Mouse (Mus musculus) lung, embryonic 14.5 days (tissue): ENCODE measurements around the gene Fktn. TPM values are rescaled to one million over a fixed set of nuclear protein-coding genes. Genes with fewer than 3 reads are reported as not detected.

Source experiments
- ATAC-seq: fragments of 200-750 bp; cut with Nextera tagmentation; 2 replicates; pipeline ENCODE4 v1.8.0; 2017; ENCODE audit warnings: mild to moderate bottlenecking, moderate TSS enrichment, moderate library complexity; ENCODE audit not compliant: insufficient read depth
- DNase-seq: peaks from one replicate; pipeline ENCODE4 v3.0.0-alpha.2; 2015
- H3K27ac ChIP-seq: fragments of 300-500 bp; sonication (generic); 2 replicates; pipeline ENCODE4 v1.5.1; 2014; ENCODE audit warnings: low read depth, mild to moderate bottlenecking, moderate library complexity
- H3K27me3 ChIP-seq: fragments of 300-500 bp; sonication (generic); 2 replicates; pipeline ENCODE4 v1.6.1; 2014; ENCODE audit warnings: low read length, control low read depth; ENCODE audit not compliant: insufficient read depth
- H3K36me3 ChIP-seq: fragments of 300-500 bp; sonication (generic); 2 replicates; pipeline ENCODE4 v1.6.1; 2014; ENCODE audit warnings: control low read depth; ENCODE audit not compliant: insufficient read depth
- H3K4me1 ChIP-seq: fragments of 300-500 bp; sonication (generic); 2 replicates; pipeline ENCODE4 v1.6.1; 2014; ENCODE audit warnings: antibody characterized with exemption, control low read depth; ENCODE audit not compliant: insufficient read depth
- H3K4me2 ChIP-seq: fragments of 300-500 bp; sonication (generic); 2 replicates; pipeline ENCODE4 v1.6.1; 2014; ENCODE audit warnings: mild to moderate bottlenecking
- H3K4me3 ChIP-seq: fragments of 300-500 bp; sonication (generic); 2 replicates; pipeline ENCODE4 v1.5.1; 2014; ENCODE audit warnings: low read depth, low read length
- H3K9ac ChIP-seq: fragments of 300-500 bp; sonication (generic); 2 replicates; pipeline ENCODE4 v1.6.1; 2014
- H3K9me3 ChIP-seq: fragments of 300-500 bp; sonication (generic); 2 replicates; pipeline ENCODE4 v1.6.1; 2016; ENCODE audit warnings: low read depth, low read length, control low read depth
- CTCF ChIP-seq: IDR thresholded peaks from 2 replicates; pipeline ENCODE4 v1.5.1; 2016; ENCODE audit warnings: antibody characterized with exemption, low read depth
- WGBS: fragments of 180-500 bp; shearing (Covaris S2); extraction: QIAGEN DNeasy Blood & Tissue Kit; methylation state at CpG from one replicate; pipeline ENCODE4 v1.1.7; 2014; 5-methylcytosine and 5-hydroxymethylcytosine counted together
- polyA plus RNA-seq: library from polyadenylated mRNA; unstranded; fragments of >200 nt; fragmentation: Nextera tagmentation; extraction: Ambion mirVana; gene quantifications from 2 replicates; pipeline ENCODE4 v1.2.1, GENCODE M21; 2014

Gene Fktn
- polyA plus RNA-seq, 1 experiment from 2014 or later: 17.9 TPM

- no peak for ATAC-seq
- no peak for TF ChIP-seq CTCF
- Histone ChIP-seq H3K4me2 (no peak overlapping the region), H3K9me3 (no peaks in the 10 kb centered on the region), H3K27ac (no peak overlapping the region), H3K4me1 (no peaks in the 10 kb centered on the region), H3K36me3 (no peaks in the 10 kb centered on the region), H3K27me3 (no peaks in the 10 kb centered on the region), H3K4me3 (no peak overlapping the region), H3K9ac (no peak overlapping the region)
- 32% methylated on average over 4 of the region's 4 CpGs for WGBS
- no peak for DNase-seq
Measured at GRCm38 (mm10) chr4:53789346-53789745, 75.5 kb downstream of the Fktn start.

- no peak overlapping the region for H3K27ac ChIP-seq
- DNase-seq: no peak
- 88% methylated on average over 5 of the region's 5 CpGs for WGBS
Measured at GRCm38 (mm10) chr4:53794257-53794966, 80.6 kb downstream of the Fktn start.

GRCm38 (mm10) chr4:53795086-53795485 is 81.3 kb downstream of the Fktn start:
- no peak overlapping the region for H3K4me3 ChIP-seq
- ATAC-seq: no peak
- DNase-seq: no peak
- H3K9me3 ChIP-seq: no peaks in the 10 kb centered on the region
- peaks cover 3% of the 10 kb centered on the region; the same call in 1 of the 2 replicates for H3K4me1 ChIP-seq
- TF ChIP-seq CTCF: no peak
- WGBS: 70% methylated on average over 2 of the region's 2 CpGs
- no peak overlapping the region for H3K27ac ChIP-seq
- no peak overlapping the region for H3K4me2 ChIP-seq
- H3K27me3 ChIP-seq: no peaks in the 10 kb centered on the region
- H3K9ac ChIP-seq: no peak overlapping the region
- H3K36me3 ChIP-seq: no peaks in the 10 kb centered on the region

More at GRCm38 (mm10) chr4:53794257-53794966, 80.6 kb downstream of the Fktn start:
- H3K4me2 ChIP-seq: no peak overlapping the region
- H3K9ac ChIP-seq: no peak overlapping the region
- H3K27me3 ChIP-seq: no peaks in the 10 kb centered on the region
- peaks cover 2% of the 10 kb centered on the region; the same call in 1 of the 2 replicates for H3K4me1 ChIP-seq
- TF ChIP-seq CTCF: no peak
- no peak for ATAC-seq
- no peak overlapping the region for H3K4me3 ChIP-seq
- H3K9me3 ChIP-seq: no peaks in the 10 kb centered on the region
- H3K36me3 ChIP-seq: no peaks in the 10 kb centered on the region

GRCm38 (mm10) chr4:53795706-53796105 is 81.9 kb downstream of the Fktn start:
- no peak for DNase-seq
- no peaks in the 10 kb centered on the region for H3K9me3 ChIP-seq
- 76% methylated on average over 2 of the region's 2 CpGs for WGBS
- no peaks in the 10 kb centered on the region for H3K36me3 ChIP-seq
- H3K9ac ChIP-seq: no peak overlapping the region
- no peak overlapping the region for H3K4me2 ChIP-seq
- no peak overlapping the region for H3K4me3 ChIP-seq
- ATAC-seq: no peak
- TF ChIP-seq CTCF: no peak
- H3K27me3 ChIP-seq: no peaks in the 10 kb centered on the region
- H3K27ac ChIP-seq: no peak overlapping the region
- peaks cover 3% of the 10 kb centered on the region; the same call in 1 of the 2 replicates for H3K4me1 ChIP-seq

- H3K4me1 ChIP-seq: peaks cover 3% of the 10 kb centered on the region; the same call in 1 of the 2 replicates
- DNase-seq: no peak
- H3K27ac ChIP-seq: no peak overlapping the region
- no peaks in the 10 kb centered on the region for H3K27me3 ChIP-seq
- no peak for ATAC-seq
- no peak overlapping the region for H3K9ac ChIP-seq
- no peaks in the 10 kb centered on the region for H3K36me3 ChIP-seq
- WGBS: 20% methylated on average over 18 of the region's 18 CpGs
- TF ChIP-seq CTCF: no peak
- no peaks in the 10 kb centered on the region for H3K9me3 ChIP-seq
- H3K4me3 ChIP-seq: no peak overlapping the region
- H3K4me2 ChIP-seq: no peak overlapping the region
Measured at GRCm38 (mm10) chr4:53796865-53797772, 83.3 kb downstream of the Fktn start.

GRCm38 (mm10) chr4:53798896-53799676 is 85.3 kb downstream of the Fktn start:
- no peaks in the 10 kb centered on the region for H3K36me3 ChIP-seq
- no peak for TF ChIP-seq CTCF
- H3K4me3 ChIP-seq: no peak overlapping the region
- WGBS: 44% methylated on average over 7 of the region's 7 CpGs
- H3K4me2 ChIP-seq: no peak overlapping the region
- H3K27ac ChIP-seq: 0 out of 2 replicates have a peak overlapping the region, but pooled peaks have one; percentile 6
- no peak overlapping the region for H3K9ac ChIP-seq
- no peaks in the 10 kb centered on the region for H3K27me3 ChIP-seq
- H3K9me3 ChIP-seq: no peaks in the 10 kb centered on the region
- peaks cover 3% of the 10 kb centered on the region; the same call in 1 of the 2 replicates for H3K4me1 ChIP-seq
- DNase-seq (peak; percentile 20), ATAC-seq (no peak)
